Mouse (Mus musculus) thymus, adult 18-20 months (tissue): Measurements from ENCODE around the gene Gm13289.
"Not testable (repeated sequence)": the region's sequence is repeated elsewhere in the genome, so short reads cannot be mapped to it uniquely, and the experiment has no call there.

Experiments used
- DNase-seq, 2 experiments: peaks; one replicate each; pipeline ENCODE4 v3.0.0; 2022; ENCODE audit warnings: mixed read lengths in 2 of 2

Gene Gm13289

GRCm38 (mm10) chr4:88776622-88777021 lies at the start of gene Gm13289:
Gene Gm13289 (plus strand): TSS chr4:88776922.
- DNase-seq, result not testable (repeated sequence)

- DNase-seq, result peak in 1 of 2 experiments; percentile 28
Observed at GRCm38 (mm10) chr4:88727324-88727723, 49.4 kb upstream of the Gm13289 start.

- no peak for DNase-seq
Observed at GRCm38 (mm10) chr4:88738480-88738879, 38.2 kb upstream of the Gm13289 start.

GRCm38 (mm10) chr4:88739036-88739435 lies 37.7 kb upstream of the Gm13289 start:
- DNase-seq, result no peak

- DNase-seq, result no peak
Observed at GRCm38 (mm10) chr4:88741426-88741825, 35.3 kb upstream of the Gm13289 start.

- DNase-seq, result no peak
Observed at GRCm38 (mm10) chr4:88742771-88743371, 33.9 kb upstream of the Gm13289 start.

GRCm38 (mm10) chr4:88744207-88744606 lies 32.5 kb upstream of the Gm13289 start:
- DNase-seq, result no peak

GRCm38 (mm10) chr4:88749926-88750325 lies 26.8 kb upstream of the Gm13289 start:
- no peak for DNase-seq

GRCm38 (mm10) chr4:88754818-88755340 lies 21.8 kb upstream of the Gm13289 start, which contains the start of gene Gm13271:
Gene Gm13271 (plus strand): TSS chr4:88754868.
- peak; percentile 83 to 90 for DNase-seq

- DNase-seq, result peak in 1 of 2 experiments; percentile 28
Observed at GRCm38 (mm10) chr4:88756581-88757513, 19.9 kb upstream of the Gm13289 start.

- DNase-seq, result peak; percentile 94 to 95
Observed at GRCm38 (mm10) chr4:88757628-88758031, 19.1 kb upstream of the Gm13289 start.

GRCm38 (mm10) chr4:88758751-88759150 lies 18.0 kb upstream of the Gm13289 start:
- DNase-seq, result peak in 1 of 2 experiments; percentile 11

GRCm38 (mm10) chr4:88759610-88760268 lies 17.0 kb upstream of the Gm13289 start, which contains the start of gene Gm13283:
Gene Gm13283 (plus strand): TSS chr4:88760119.
- DNase-seq, result peak; percentile 31 to 59

- peak; percentile 20 to 28 for DNase-seq
Observed at GRCm38 (mm10) chr4:88760431-88760830, 16.3 kb upstream of the Gm13289 start.

GRCm38 (mm10) chr4:88761776-88762175 lies 14.9 kb upstream of the Gm13289 start:
- peak; percentile 85 to 93 for DNase-seq

- DNase-seq, result peak in 1 of 2 experiments; percentile 40
Observed at GRCm38 (mm10) chr4:88762341-88762740, 14.4 kb upstream of the Gm13289 start.

- peak in 1 of 2 experiments; percentile 6 for DNase-seq
Observed at GRCm38 (mm10) chr4:88763384-88764018, 13.2 kb upstream of the Gm13289 start.

- not testable (repeated sequence) for DNase-seq
Observed at GRCm38 (mm10) chr4:88773534-88773933, 3.2 kb upstream of the Gm13289 start, which contains the start of gene Gm13290. Gene Gm13290 (plus strand): TSS chr4:88773834.

GRCm38 (mm10) chr4:88779550-88779949 lies 2.8 kb downstream of the Gm13289 start, which contains the start of gene Gm13272:
Gene Gm13272 (plus strand): TSS chr4:88779850.
- not testable (repeated sequence) for DNase-seq

GRCm38 (mm10) chr4:88780320-88780719 lies 3.6 kb downstream of the Gm13289 start:
- DNase-seq, result peak in 1 of 2 experiments; percentile 15

- not testable (repeated sequence) for DNase-seq
Observed at GRCm38 (mm10) chr4:88781831-88782230, 5.1 kb downstream of the Gm13289 start, which contains the start of gene Ifnz. Gene Ifnz (plus strand): TSS chr4:88782131.

GRCm38 (mm10) chr4:88782335-88782734 lies 5.6 kb downstream of the Gm13289 start:
- DNase-seq, result not testable (repeated sequence)
